Mouse (Mus musculus) liver, postnatal 0 days (tissue): Measurements from ENCODE around the gene Itga8.

Experiments used
- CTCF ChIP-seq: sonication (generic); IDR thresholded peaks from 2 replicates; pipeline ENCODE4 v1.5.1; 2016; ENCODE audit warnings: antibody characterized with exemption, low read depth
- EP300 ChIP-seq: IDR thresholded peaks from 2 replicates; pipeline ENCODE4 v1.6.1; 2016; ENCODE audit warnings: antibody characterized with exemption, low read depth, mild to moderate bottlenecking

- TF ChIP-seq CTCF (no peak), EP300 (no peak)
Measured at GRCm38 (mm10) chr2:12090993-12091392, 210.7 kb downstream of the Itga8 start.
